Mouse (Mus musculus) neural tube, embryonic 13.5 days (tissue): ENCODE results near the gene Gm42906. TPM values are rescaled to one million over a fixed set of nuclear protein-coding genes. Genes with fewer than 3 reads are reported as not detected.

Experiments used
- ATAC-seq: fragments of 200-750 bp; cut with Nextera tagmentation; 2 replicates; pipeline ENCODE4 v1.8.0; 2017; ENCODE audit warnings: low read depth, mild to moderate bottlenecking, moderate TSS enrichment, moderate library complexity
- H3K27ac ChIP-seq: fragments of 300-500 bp; sonication (generic); replicated peaks from 2 replicates; pipeline ENCODE4 v1.5.1; 2015; ENCODE audit warnings: moderate library complexity, mild to moderate bottlenecking, inconsistent platforms
- H3K27me3 ChIP-seq: fragments of 300-500 bp; sonication (generic); 2 replicates; pipeline ENCODE4 v1.6.1; 2015; ENCODE audit warnings: mild to moderate bottlenecking, inconsistent platforms
- H3K36me3 ChIP-seq: fragments of 300-500 bp; sonication (generic); 2 replicates; pipeline ENCODE4 v1.6.1; 2015; ENCODE audit warnings: mild to moderate bottlenecking, inconsistent platforms
- H3K4me1 ChIP-seq: fragments of 300-500 bp; sonication (generic); replicated peaks from 2 replicates; pipeline ENCODE4 v1.6.1; 2015; ENCODE audit warnings: inconsistent platforms
- H3K4me2 ChIP-seq: fragments of 300-500 bp; sonication (generic); 2 replicates; pipeline ENCODE4 v1.6.1; 2015; ENCODE audit warnings: inconsistent platforms, mild to moderate bottlenecking, moderate library complexity
- H3K4me3 ChIP-seq: fragments of 300-500 bp; sonication (generic); 2 replicates; pipeline ENCODE4 v1.5.1; 2015; ENCODE audit warnings: mild to moderate bottlenecking, inconsistent platforms
- H3K9ac ChIP-seq: fragments of 300-500 bp; sonication (generic); 2 replicates; pipeline ENCODE4 v1.6.1; 2015; ENCODE audit warnings: moderate library complexity, mild to moderate bottlenecking, inconsistent platforms
- H3K9me3 ChIP-seq: fragments of 300-500 bp; sonication (generic); 2 replicates; pipeline ENCODE4 v1.6.1; 2016; ENCODE audit warnings: inconsistent platforms
- WGBS: fragments of 180-500 bp; shearing (Covaris S2); methylation state at CpG from one replicate; pipeline ENCODE4 v1.1.7; 2015; 5-methylcytosine and 5-hydroxymethylcytosine counted together
- polyA plus RNA-seq: library from polyadenylated mRNA; unstranded; fragments of >200 nt; fragmentation: Nextera tagmentation; extraction: Ambion mirVana; gene quantifications from 2 replicates; pipeline ENCODE4 v1.2.1, GENCODE M21; 2015

The Gm42906 gene
- polyA plus RNA-seq, 1 experiment from 2014 or later = not detected

- no peak overlapping the region for H3K4me3 ChIP-seq
- 0 out of 2 replicates have a peak, but pooled peaks cover under 1% of the 10 kb centered on the region for H3K4me1 ChIP-seq
- no peak overlapping the region for H3K4me2 ChIP-seq
- H3K27me3 ChIP-seq = no peaks in the 10 kb centered on the region
- H3K9me3 ChIP-seq = no peaks in the 10 kb centered on the region
- H3K9ac ChIP-seq = no peak overlapping the region
- ATAC-seq = no peak
- H3K36me3 ChIP-seq = 0 out of 2 replicates have a peak, but pooled peaks cover 20% of the 10 kb centered on the region
- H3K27ac ChIP-seq = no peak overlapping the region
- WGBS = 94% methylated on average over 5 of the region's 5 CpGs
Observed at GRCm38 (mm10) chr5:151042911-151043310, 385.1 kb downstream of the Gm42906 start.

- H3K9ac ChIP-seq = no peak overlapping the region
- no peak overlapping the region for H3K4me3 ChIP-seq
- H3K9me3 ChIP-seq = no peaks in the 10 kb centered on the region
- ATAC-seq = no peak
- H3K4me2 ChIP-seq = no peak overlapping the region
- no peak overlapping the region for H3K27ac ChIP-seq
- no peaks in the 10 kb centered on the region for H3K27me3 ChIP-seq
- H3K4me1 ChIP-seq = no peaks in the 10 kb centered on the region
- H3K36me3 ChIP-seq = 0 out of 2 replicates have a peak, but pooled peaks cover 10% of the 10 kb centered on the region
- WGBS = 81% methylated on average over 7 of the region's 7 CpGs
Observed at GRCm38 (mm10) chr5:151037871-151038270, 390.1 kb downstream of the Gm42906 start.

GRCm38 (mm10) chr5:151034715-151035512 is 393.0 kb downstream of the Gm42906 start:
- WGBS = 65% methylated on average over 9 of the region's 9 CpGs
- Histone ChIP-seq H3K27ac (no peak overlapping the region), H3K27me3 (no peaks in the 10 kb centered on the region), H3K4me2 (no peak overlapping the region), H3K4me1 (no peaks in the 10 kb centered on the region), H3K4me3 (no peak overlapping the region), H3K36me3 (no peaks in the 10 kb centered on the region), H3K9me3 (no peaks in the 10 kb centered on the region), H3K9ac (no peak overlapping the region)
- no peak for ATAC-seq

GRCm38 (mm10) chr5:151028906-151029305 is 399.1 kb downstream of the Gm42906 start:
- WGBS = 60% methylated on average over 6 of the region's 6 CpGs
- Histone ChIP-seq H3K9me3 (no peaks in the 10 kb centered on the region), H3K4me1 (peaks cover 15% of the 10 kb centered on the region; the same call in 1 of the 2 replicates), H3K27ac (no peak overlapping the region), H3K36me3 (no peaks in the 10 kb centered on the region), H3K9ac (no peak overlapping the region), H3K4me2 (no peak overlapping the region), H3K27me3 (no peaks in the 10 kb centered on the region), H3K4me3 (no peak overlapping the region)
- ATAC-seq = no peak

GRCm38 (mm10) chr5:151027171-151027570 is 400.8 kb downstream of the Gm42906 start:
- Histone ChIP-seq H3K4me2 (no peak overlapping the region), H3K4me1 (peaks cover 30% of the 10 kb centered on the region), H3K9ac (no peak overlapping the region), H3K36me3 (no peaks in the 10 kb centered on the region), H3K27me3 (no peaks in the 10 kb centered on the region), H3K27ac (no peak overlapping the region), H3K9me3 (no peaks in the 10 kb centered on the region), H3K4me3 (no peak overlapping the region)
- 32% methylated on average over 7 of the region's 7 CpGs for WGBS
- ATAC-seq = 0 out of 2 replicates have a peak, but pooled peaks have one; percentile 57

GRCm38 (mm10) chr5:151026069-151026468 is 401.9 kb downstream of the Gm42906 start:
- WGBS = 92% methylated on average over 4 of the region's 4 CpGs
- Histone ChIP-seq H3K4me1 (peaks cover 30% of the 10 kb centered on the region), H3K4me2 (no peak overlapping the region), H3K9ac (no peak overlapping the region), H3K27ac (no peak overlapping the region), H3K4me3 (no peak overlapping the region), H3K36me3 (no peaks in the 10 kb centered on the region), H3K9me3 (no peaks in the 10 kb centered on the region), H3K27me3 (no peaks in the 10 kb centered on the region)
- no peak for ATAC-seq

GRCm38 (mm10) chr5:151024483-151024882 is 403.5 kb downstream of the Gm42906 start:
- ATAC-seq = no peak
- H3K36me3 ChIP-seq = no peaks in the 10 kb centered on the region

GRCm38 (mm10) chr5:151023461-151023860 is 404.5 kb downstream of the Gm42906 start:
- Histone ChIP-seq H3K4me2 (peak overlapping the region; percentile 15), H3K36me3 (no peaks in the 10 kb centered on the region), H3K4me1 (peaks cover 45% of the 10 kb centered on the region), H3K9me3 (no peaks in the 10 kb centered on the region), H3K4me3 (no peak overlapping the region), H3K27ac (peak overlapping the region; percentile 2; the same call in 1 of the 2 replicates), H3K27me3 (no peaks in the 10 kb centered on the region), H3K9ac (no peak overlapping the region)
- 15% methylated on average over 8 of the region's 8 CpGs for WGBS
- no peak for ATAC-seq

More at GRCm38 (mm10) chr5:151024483-151024882, 403.5 kb downstream of the Gm42906 start:
- Histone ChIP-seq H3K4me2 (no peak overlapping the region), H3K4me1 (peaks cover 39% of the 10 kb centered on the region), H3K9me3 (no peaks in the 10 kb centered on the region), H3K4me3 (no peak overlapping the region), H3K27me3 (no peaks in the 10 kb centered on the region), H3K27ac (no peak overlapping the region), H3K9ac (no peak overlapping the region)
- 87% methylated on average over 2 of the region's 2 CpGs for WGBS

GRCm38 (mm10) chr5:151022939-151023338 is 405.0 kb downstream of the Gm42906 start:
- H3K4me3 ChIP-seq = no peak overlapping the region

GRCm38 (mm10) chr5:151022026-151022425 is 405.9 kb downstream of the Gm42906 start:
- WGBS = 87% methylated on average over 7 of the region's 7 CpGs
- Histone ChIP-seq H3K9me3 (no peaks in the 10 kb centered on the region), H3K36me3 (no peaks in the 10 kb centered on the region), H3K9ac (no peak overlapping the region), H3K27me3 (no peaks in the 10 kb centered on the region), H3K27ac (no peak overlapping the region), H3K4me3 (no peak overlapping the region), H3K4me1 (peaks cover 32% of the 10 kb centered on the region), H3K4me2 (no peak overlapping the region)
- no peak for ATAC-seq

More at GRCm38 (mm10) chr5:151022939-151023338, 405.0 kb downstream of the Gm42906 start:
- no peaks in the 10 kb centered on the region for H3K36me3 ChIP-seq
- H3K4me1 ChIP-seq = peaks cover 42% of the 10 kb centered on the region
- H3K27me3 ChIP-seq = no peaks in the 10 kb centered on the region
- no peak overlapping the region for H3K9ac ChIP-seq
- ATAC-seq = no peak
- no peaks in the 10 kb centered on the region for H3K9me3 ChIP-seq
- WGBS = 20% methylated on average over 1 of the region's 1 CpGs
- H3K27ac ChIP-seq = no peak overlapping the region
- H3K4me2 ChIP-seq = peak overlapping the region; percentile 15; the same call in 1 of the 2 replicates

- H3K36me3 ChIP-seq = no peaks in the 10 kb centered on the region
- no peak overlapping the region; the same call in 1 of the 2 replicates for H3K27ac ChIP-seq
- no peak for ATAC-seq
- H3K9me3 ChIP-seq = no peaks in the 10 kb centered on the region
- H3K27me3 ChIP-seq = no peaks in the 10 kb centered on the region
- H3K4me3 ChIP-seq = no peak overlapping the region
- H3K4me1 ChIP-seq = peaks cover 32% of the 10 kb centered on the region
- no peak overlapping the region for H3K9ac ChIP-seq
- WGBS = 82% methylated on average over 14 of the region's 14 CpGs
- H3K4me2 ChIP-seq = no peak overlapping the region
Observed at GRCm38 (mm10) chr5:151020831-151021230, 407.1 kb downstream of the Gm42906 start.

- H3K4me1 ChIP-seq = peaks cover 32% of the 10 kb centered on the region
- H3K27me3 ChIP-seq = no peaks in the 10 kb centered on the region
- H3K4me2 ChIP-seq = no peak overlapping the region
- no peaks in the 10 kb centered on the region for H3K36me3 ChIP-seq
- H3K27ac ChIP-seq = no peak overlapping the region; the same call in none of the 2 replicates
- no peak overlapping the region for H3K4me3 ChIP-seq
- no peaks in the 10 kb centered on the region; the same call in 1 of the 2 replicates for H3K9me3 ChIP-seq
- no peak overlapping the region for H3K9ac ChIP-seq
- 70% methylated on average over 13 of the region's 13 CpGs for WGBS
- no peak for ATAC-seq
Observed at GRCm38 (mm10) chr5:151020031-151020820, 407.7 kb downstream of the Gm42906 start.
